In the genomic region with DNA sequence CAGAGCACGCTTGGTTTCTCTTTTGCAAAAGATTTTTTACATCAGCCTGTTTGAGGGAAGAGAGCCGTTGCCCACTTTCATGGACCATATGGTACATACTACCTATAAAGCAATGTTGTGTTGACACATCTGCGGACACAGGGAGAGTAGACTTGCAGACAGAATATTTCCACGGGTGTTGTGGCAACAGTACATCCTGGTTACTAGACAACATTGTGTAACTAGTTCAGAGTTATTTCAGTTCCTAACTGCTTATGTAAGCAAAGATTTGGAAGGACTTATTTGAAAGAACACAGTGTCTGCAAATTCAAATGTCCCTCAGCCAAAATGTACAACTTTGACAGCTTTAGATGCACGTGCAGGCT, we compare ENCODE assay signal across 9 mouse cellular contexts. TPM values are rescaled to one million over a fixed set of nuclear protein-coding genes. Genes with fewer than 3 reads are reported as not detected.
A peak's percentile ranks its signal among the peaks of the same experiment; 100 is the strongest.
DNase-seq lines count a peak whose midpoint lies in the region; ATAC-seq and TF ChIP-seq lines count a peak whose summit lies in the region.
"Had no signal": no experiment of that assay in that cellular context is flagged by ENCODE, and none has a peak within 500 bp of the region (broad histone marks: within the 10 kb centered on the region; RNA-seq: fewer than 3 reads in every experiment).

No protein-coding gene starts in this region.

- DNase-seq in left cerebral cortex, postnatal 14 days (ENCODE audit: low spot score in 2 of 2): peak; percentile 33 to 74
- DNase-seq in left cerebral cortex, postnatal 10 days (ENCODE audit: extremely low spot score in 1 of 2, low spot score in 2 of 2): no peak
- DNase-seq in heart, postnatal 4 days: peak; percentile 28
- no peak for DNase-seq in retina, postnatal 1 day
- DNase-seq in adrenal gland, postnatal 4 days (ENCODE audit: low spot score in 2 of 2): no peak
- DNase-seq in thymus, postnatal 25 days: no peak

- peak; percentile 73 for ATAC-seq in megakaryocyte, adult 5-6 weeks (ENCODE audit: poor library complexity, severe bottlenecking)

- no peak overlapping the region for H3K4me3 ChIP-seq in cortical plate, adult 2 months (ENCODE audit: insufficient read depth, low read length)

- intact Hi-C loops in left cerebral cortex, postnatal 14 days (cut with DNase I): loop anchor here (2.0 to 10.0 kb wide), 3 partner anchors 93 to 295 kb away; a partner anchor contains a TSS
- intact Hi-C loops in left cerebral cortex, postnatal 10 days (cut with DNase I): loop anchor here (2.0 to 10.0 kb wide), 3 partner anchors 91 to 445 kb away; no protein-coding TSS in a partner anchor

- H3K27ac ChIP-seq in cortical plate, adult 2 months (ENCODE audit: insufficient read depth, low read length): peak overlapping the region; percentile 41; the same call in 1 of the 2 replicates

- TF ChIP-seq CTCF in cortical plate, adult 2 months (IDR thresholded peaks at IDR 0.05; ENCODE audit: extremely low read depth, insufficient read depth, low read length): no peak

- no peak for TF ChIP-seq POLR2A in cortical plate, adult 2 months (IDR thresholded peaks at IDR 0.05; ENCODE audit: extremely low read depth, insufficient read depth, low read length)

- H3K4me1 ChIP-seq in cortical plate, adult 2 months (ENCODE audit: control insufficient read depth, insufficient read depth, low read length): peaks cover 3% of the 10 kb centered on the region; the same call in 1 of the 2 replicates

RNA-seq across cellular contexts. Expression of a gene that starts 43.6 kb away (rescaled TPM):
- total RNA-seq in left cerebral cortex, postnatal 14 days (2021): not detected
- not detected for total RNA-seq in left cerebral cortex, postnatal 10 days (2021)
- polyA plus RNA-seq in cortical plate, adult 2 months (2012; rRNA removed): not detected in 2 replicates
- not detected for total RNA-seq in heart, postnatal 4 days (2021)
- not detected in 2 replicates for total RNA-seq in megakaryocyte, adult 5-6 weeks (2015)
- not detected in 2 replicates for total RNA-seq in megakaryocyte, adult 5-6 weeks (2017)
- not detected for total RNA-seq in adrenal gland, postnatal 4 days (2021)
- polyA plus RNA-seq: forebrain, embryonic 11.5 days had no signal

Comparison
In these comparisons a context has a peak if more than half of its experiments do, and no peak if none do; other contexts are left out.
1. DNase-seq: peak in left cerebral cortex, postnatal 14 days (2 of 2) and heart, postnatal 4 days (single experiment); none in left cerebral cortex, postnatal 10 days (0 of 2), retina, postnatal 1 day (single experiment), adrenal gland, postnatal 4 days (0 of 2) and thymus, postnatal 25 days (single experiment).